Mouse (Mus musculus) kidney, postnatal 4 days (tissue): ENCODE measurements at regions not wholly inside any gene's neighbourhood (a gene's known extent, or its start where the extent isn't known, plus 50 kb on each side); places are given as distances from the start of the nearest gene placed in this dataset.

Experiments used
- DNase-seq, 2 experiments: peaks; one replicate each; pipeline ENCODE4 v3.0.0; 2021; ENCODE audit warnings: mixed read lengths in 2 of 2

GRCm38 (mm10) chr4:89000855-89001254 is 120.9 kb upstream of the Ifne start:
- DNase-seq: no peak

- DNase-seq: no peak
Measured at GRCm38 (mm10) chr4:89000200-89000599, 120.2 kb upstream of the Ifne start.

- no peak for DNase-seq
Measured at GRCm38 (mm10) chr4:88998286-88998685, 118.3 kb upstream of the Ifne start.

GRCm38 (mm10) chr4:88995129-88995919 is 115.3 kb upstream of the Ifne start:
- no peak for DNase-seq

GRCm38 (mm10) chr4:88994486-88994885 is 114.5 kb upstream of the Ifne start:
- no peak for DNase-seq

- no peak for DNase-seq
Measured at GRCm38 (mm10) chr4:88992498-88992897, 112.5 kb upstream of the Ifne start.

GRCm38 (mm10) chr4:88988363-88988762 is 108.4 kb upstream of the Ifne start:
- DNase-seq: no peak

GRCm38 (mm10) chr4:88987103-88987502 is 107.1 kb upstream of the Ifne start:
- no peak for DNase-seq

- DNase-seq: no peak
Measured at GRCm38 (mm10) chr4:88982457-88982856, 102.5 kb upstream of the Ifne start.

GRCm38 (mm10) chr4:88977099-88977888 is 97.3 kb upstream of the Ifne start:
- DNase-seq: no peak

GRCm38 (mm10) chr4:88974535-88974934 is 94.5 kb upstream of the Ifne start:
- no peak for DNase-seq

- no peak for DNase-seq
Measured at GRCm38 (mm10) chr4:88969134-88969841, 89.3 kb upstream of the Ifne start.

GRCm38 (mm10) chr4:88959621-88960020 is 79.6 kb upstream of the Ifne start:
- no peak for DNase-seq

- no peak for DNase-seq
Measured at GRCm38 (mm10) chr4:88956605-88957004, 76.6 kb upstream of the Ifne start.

GRCm38 (mm10) chr4:88956151-88956550 is 76.2 kb upstream of the Ifne start:
- no peak for DNase-seq

- DNase-seq: no peak
Measured at GRCm38 (mm10) chr4:88955571-88955970, 75.6 kb upstream of the Ifne start.

- DNase-seq: no peak
Measured at GRCm38 (mm10) chr4:88954045-88954444, 74.0 kb upstream of the Ifne start.

- DNase-seq: no peak
Measured at GRCm38 (mm10) chr4:88951034-88951336, 71.0 kb upstream of the Ifne start.

- no peak for DNase-seq
Measured at GRCm38 (mm10) chr4:88950181-88951033, 70.4 kb upstream of the Ifne start.

- no peak for DNase-seq
Measured at GRCm38 (mm10) chr4:88948027-88948859, 68.2 kb upstream of the Ifne start.

GRCm38 (mm10) chr4:88941955-88942354 is 62.0 kb upstream of the Ifne start:
- no peak for DNase-seq

GRCm38 (mm10) chr4:88940670-88941069 is 60.7 kb upstream of the Ifne start:
- no peak for DNase-seq
